Mouse (Mus musculus) layer of hippocampus, adult 9-10 months (tissue): ENCODE results near the gene Itln1.
A peak's percentile ranks its signal among the peaks of the same experiment; 100 is the strongest.
"Not testable (repeated sequence)": the region's sequence is repeated elsewhere in the genome, so short reads cannot be mapped to it uniquely, and the experiment has no call there.

ENCODE experiments used
- DNase-seq: peaks from one replicate; pipeline ENCODE4 v3.0.0; 2022; ENCODE audit warnings: low spot score

Itln1 gene

GRCm38 (mm10) chr1:171513234-171513633, 21.9 kb downstream of the Itln1 start:
- DNase-seq, result no peak

GRCm38 (mm10) chr1:171504586-171504985, 30.5 kb downstream of the Itln1 start:
- DNase-seq, result no peak

GRCm38 (mm10) chr1:171503592-171504291, 31.4 kb downstream of the Itln1 start:
- peak; percentile 18 for DNase-seq

- peak; percentile 97 for DNase-seq
Measured at GRCm38 (mm10) chr1:171503250-171503591, 31.9 kb downstream of the Itln1 start, which contains the start of gene Alyref2. TSS of gene Alyref2 (plus strand) at chr1:171503478.

- DNase-seq, result no peak
Measured at GRCm38 (mm10) chr1:171502388-171503249, 32.5 kb downstream of the Itln1 start.

- no peak for DNase-seq
Measured at GRCm38 (mm10) chr1:171501636-171502080, 33.4 kb downstream of the Itln1 start.

- no peak for DNase-seq
Measured at GRCm38 (mm10) chr1:171501016-171501610, 34.0 kb downstream of the Itln1 start.

- DNase-seq, result no peak
Measured at GRCm38 (mm10) chr1:171499856-171500255, 35.2 kb downstream of the Itln1 start.

GRCm38 (mm10) chr1:171495371-171495770, 39.7 kb downstream of the Itln1 start:
- no peak for DNase-seq

- DNase-seq, result no peak
Measured at GRCm38 (mm10) chr1:171494241-171494640, 40.9 kb downstream of the Itln1 start.

- peak; percentile 79 for DNase-seq
Measured at GRCm38 (mm10) chr1:171478968-171479367, 56.1 kb downstream of the Itln1 start.

GRCm38 (mm10) chr1:171477758-171478545, 57.1 kb downstream of the Itln1 start:
- no peak for DNase-seq

- DNase-seq, result no peak
Measured at GRCm38 (mm10) chr1:171477123-171477522, 58.0 kb downstream of the Itln1 start.

GRCm38 (mm10) chr1:171473920-171474640, 61.0 kb downstream of the Itln1 start:
- DNase-seq, result no peak

- no peak for DNase-seq
Measured at GRCm38 (mm10) chr1:171473506-171473905, 61.6 kb downstream of the Itln1 start.

GRCm38 (mm10) chr1:171471941-171472340, 63.2 kb downstream of the Itln1 start:
- DNase-seq, result not testable (repeated sequence)

GRCm38 (mm10) chr1:171471452-171471851, 63.6 kb downstream of the Itln1 start:
- no peak for DNase-seq

GRCm38 (mm10) chr1:171470896-171471295, 64.2 kb downstream of the Itln1 start:
- no peak for DNase-seq

GRCm38 (mm10) chr1:171470371-171470871, 64.7 kb downstream of the Itln1 start:
- DNase-seq, result peak; percentile 45

GRCm38 (mm10) chr1:171469678-171470077, 65.4 kb downstream of the Itln1 start:
- no peak for DNase-seq
